ENCODE assay signal across 13 mouse cellular contexts in the genomic region with DNA sequence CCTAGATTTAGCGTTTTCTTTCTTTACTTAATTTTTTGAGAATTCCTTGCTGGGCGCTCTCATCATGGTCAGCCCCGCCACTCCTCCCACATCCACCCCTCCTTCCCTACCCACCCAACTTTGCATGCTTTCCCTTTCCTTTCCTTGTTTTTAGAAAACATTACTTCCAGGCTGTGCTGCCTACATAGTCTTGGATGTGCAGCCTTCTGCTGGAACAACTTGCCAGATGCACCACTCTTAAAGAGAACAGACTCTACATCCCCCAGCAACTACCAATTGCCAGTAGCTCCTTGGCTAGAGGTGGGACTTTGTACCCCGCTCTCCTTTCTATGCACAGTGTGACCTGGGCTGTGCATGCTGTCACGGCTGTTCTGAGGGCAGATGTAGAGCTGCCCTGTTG.
"Had no signal": no experiment of that assay in that cellular context is flagged by ENCODE, and none has a peak within 500 bp of the region (broad histone marks: within the 10 kb centered on the region; RNA-seq: fewer than 3 reads in every experiment).

No protein-coding gene starts in this region.

- ATAC-seq: liver, embryonic 12.5 days had no signal

- H3K4me1 ChIP-seq: limb, embryonic 15.5 days; liver, embryonic 12.5 days; stomach, embryonic 15.5 days had no signal

- H3K4me2 ChIP-seq: limb, embryonic 15.5 days; liver, embryonic 12.5 days; lung, embryonic 14.5 days; midbrain, embryonic 12.5 days; stomach, embryonic 15.5 days had no signal

- H3K27me3 ChIP-seq: limb, embryonic 15.5 days; liver, embryonic 12.5 days; stomach, embryonic 15.5 days had no signal

- DNase-seq: kidney, adult 11 months; kidney, adult 9 months; kidney, postnatal 10 days; layer of hippocampus, postnatal 36 days; lung, embryonic 14.5 days; lung, postnatal 10 days; lung, postnatal 4 days; thymus, postnatal 4 days had no signal

- H3K9ac ChIP-seq: limb, embryonic 15.5 days; liver, embryonic 12.5 days; lung, embryonic 14.5 days; midbrain, embryonic 12.5 days; stomach, embryonic 15.5 days had no signal

- H3K4me3 ChIP-seq: limb, embryonic 15.5 days; liver, embryonic 12.5 days; midbrain, embryonic 12.5 days; stomach, embryonic 15.5 days had no signal

- H3K27ac ChIP-seq: hindbrain, postnatal 0 days; limb, embryonic 15.5 days; liver, embryonic 12.5 days; stomach, embryonic 15.5 days had no signal

- H3K9me3 ChIP-seq: limb, embryonic 15.5 days; liver, embryonic 12.5 days; midbrain, embryonic 12.5 days; stomach, embryonic 15.5 days had no signal

- H3K36me3 ChIP-seq: limb, embryonic 15.5 days; liver, embryonic 12.5 days; midbrain, embryonic 12.5 days; stomach, embryonic 15.5 days had no signal
